Mouse (Mus musculus): Measurements from ENCODE around the gene BC035044. TPM values are rescaled to one million over a fixed set of nuclear protein-coding genes. Genes with fewer than 3 reads are reported as not detected.
"Not testable (repeated sequence)": the region's sequence is repeated elsewhere in the genome, so short reads cannot be mapped to it uniquely, and the experiment has no call there.

BC035044 gene
- polyA plus RNA-seq, 1 experiment from 2014 or later = 0.36 TPM

DNA sequence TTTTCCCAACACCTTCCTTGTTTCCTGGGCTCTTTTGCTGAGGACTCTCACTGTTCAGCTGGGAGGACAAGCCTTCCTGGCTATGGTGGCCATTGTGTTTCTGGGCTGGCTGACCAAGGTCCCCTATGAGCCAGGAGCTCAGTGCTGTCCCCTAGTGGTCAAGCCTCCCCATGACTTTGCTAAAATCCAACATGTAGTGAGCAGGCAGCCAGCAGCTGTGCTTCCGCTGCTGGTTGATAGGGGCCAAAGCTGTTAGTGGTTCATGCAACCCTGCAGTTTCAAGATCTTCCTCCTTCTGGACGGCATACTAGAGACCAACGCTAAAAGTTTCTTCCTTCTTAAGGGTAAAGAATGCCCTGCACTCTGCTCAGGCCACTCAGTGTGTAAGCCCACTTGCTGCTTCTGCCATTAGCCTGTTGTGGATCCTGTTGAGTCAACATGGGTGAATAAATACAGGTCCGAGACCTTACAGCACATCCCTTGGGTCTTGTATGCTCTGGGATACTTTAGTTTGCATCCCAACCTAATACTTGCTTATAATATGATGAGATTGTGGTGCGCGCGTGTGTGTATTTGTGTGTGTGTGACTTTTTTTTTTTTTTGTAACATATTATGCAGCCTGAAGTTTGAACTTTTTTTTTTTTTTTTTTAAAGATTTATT is 45.5 kb downstream of the BC035044 start:
- Histone ChIP-seq H3K9me3 (ENCODE audit: control insufficient read depth, low read length) (no peaks in the 10 kb centered on the region), H3K4me2 (ENCODE audit: low read length) (peak overlapping the region; percentile 19; the same call in 1 of the 2 replicates), H3K27me3 (ENCODE audit: control insufficient read depth, insufficient read depth, low read length) (no peaks in the 10 kb centered on the region), H3K27ac (replicated peaks; ENCODE audit: low read depth, low read length) (0 out of 2 replicates have a peak overlapping the region, but pooled peaks have one; percentile 14), H3K36me3 (ENCODE audit: control insufficient read depth, insufficient read depth, low read length) (no peaks in the 10 kb centered on the region), H3K4me3 (replicated peaks; ENCODE audit: low read depth, low read length) (no peak overlapping the region), H3K4me1 (ENCODE audit: control insufficient read depth, insufficient read depth, low read length) (peaks cover 13% of the 10 kb centered on the region; the same call in 1 of the 2 replicates), H3K9ac (replicated peaks; ENCODE audit: low read length) (no peak overlapping the region)
- DNase-seq = peak; percentile 90
- WGBS = 30% methylated on average over 7 of the region's 7 CpGs
- ATAC-seq (ENCODE audit: low FRiP score, low TSS enrichment) = no peak

DNA sequence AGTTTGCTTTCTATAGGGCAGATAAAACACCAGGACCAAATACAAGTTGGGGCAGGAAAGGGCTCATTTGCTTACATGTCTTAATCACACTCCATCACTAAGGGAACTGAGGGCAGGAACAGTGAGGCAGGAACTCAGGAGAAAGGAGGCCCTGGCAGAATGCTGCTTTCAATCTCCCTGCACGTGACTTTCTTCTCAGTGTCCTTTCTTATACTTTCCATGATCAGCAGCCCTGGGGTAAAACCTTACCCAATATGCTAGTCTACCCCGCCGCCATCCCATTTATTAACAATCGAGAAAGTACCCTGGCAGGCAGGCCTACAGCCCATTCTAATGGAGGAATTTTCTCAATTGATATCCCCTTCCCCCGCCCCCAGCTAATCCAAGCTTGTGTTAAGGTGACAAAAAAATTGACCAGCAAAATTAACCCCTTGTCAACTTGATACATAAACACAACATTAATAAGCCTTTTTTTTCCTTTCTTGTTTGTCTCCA is 46.3 kb downstream of the BC035044 start:
- no peaks in the 10 kb centered on the region for H3K36me3 ChIP-seq (ENCODE audit: control insufficient read depth, insufficient read depth, low read length)
- no peaks in the 10 kb centered on the region for H3K9me3 ChIP-seq (ENCODE audit: control insufficient read depth, low read length)
- peak overlapping the region; percentile 69; the same call in 1 of the 2 replicates for H3K4me2 ChIP-seq (ENCODE audit: low read length)
- H3K27ac ChIP-seq (replicated peaks; ENCODE audit: low read depth, low read length) = no peak overlapping the region
- H3K4me1 ChIP-seq (ENCODE audit: control insufficient read depth, insufficient read depth, low read length) = peaks cover 13% of the 10 kb centered on the region; the same call in 1 of the 2 replicates
- H3K27me3 ChIP-seq (ENCODE audit: control insufficient read depth, insufficient read depth, low read length) = no peaks in the 10 kb centered on the region
- H3K4me3 ChIP-seq (replicated peaks; ENCODE audit: low read depth, low read length) = peak overlapping the region; percentile 68; the same call in 1 of the 2 replicates
- ATAC-seq (ENCODE audit: low FRiP score, low TSS enrichment) (no peak), DNase-seq (no peak)
- 74% methylated on average over 5 of the region's 5 CpGs for WGBS
- H3K9ac ChIP-seq (replicated peaks; ENCODE audit: low read length) = no peak overlapping the region

DNA sequence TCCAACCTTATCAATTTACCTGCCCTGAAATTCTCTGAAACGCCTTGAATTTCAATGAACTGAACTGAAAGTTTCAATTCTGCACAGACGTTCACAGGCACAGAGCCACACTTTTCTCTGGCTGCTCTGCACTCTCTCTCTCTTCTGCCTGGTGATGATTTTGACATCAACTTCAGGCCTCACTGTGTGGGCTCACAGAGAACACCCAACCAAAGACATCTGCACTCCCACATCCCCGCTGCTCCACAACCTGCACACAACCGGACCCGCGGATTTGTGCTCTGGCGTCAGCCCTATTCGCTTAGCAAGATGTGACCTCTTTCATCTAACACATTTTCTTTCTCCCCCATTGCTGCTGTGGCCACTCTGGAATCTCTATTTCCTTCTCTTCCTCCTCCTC is 46.8 kb downstream of the BC035044 start:
- peak overlapping the region; percentile 65; the same call in 1 of the 2 replicates for H3K9ac ChIP-seq (replicated peaks; ENCODE audit: low read length)
- peak overlapping the region; percentile 68 for H3K4me3 ChIP-seq (replicated peaks; ENCODE audit: low read depth, low read length)
- no peak for DNase-seq
- H3K27me3 ChIP-seq (ENCODE audit: control insufficient read depth, insufficient read depth, low read length) = no peaks in the 10 kb centered on the region
- 27% methylated on average over 8 of the region's 8 CpGs for WGBS
- no peaks in the 10 kb centered on the region for H3K9me3 ChIP-seq (ENCODE audit: control insufficient read depth, low read length)
- no peaks in the 10 kb centered on the region for H3K36me3 ChIP-seq (ENCODE audit: control insufficient read depth, insufficient read depth, low read length)
- ATAC-seq (ENCODE audit: low FRiP score, low TSS enrichment) = no peak
- H3K27ac ChIP-seq (replicated peaks; ENCODE audit: low read depth, low read length) = no peak overlapping the region
- peak overlapping the region; percentile 69 for H3K4me2 ChIP-seq (ENCODE audit: low read length)
- peaks cover 13% of the 10 kb centered on the region; the same call in 1 of the 2 replicates for H3K4me1 ChIP-seq (ENCODE audit: control insufficient read depth, insufficient read depth, low read length)

DNA sequence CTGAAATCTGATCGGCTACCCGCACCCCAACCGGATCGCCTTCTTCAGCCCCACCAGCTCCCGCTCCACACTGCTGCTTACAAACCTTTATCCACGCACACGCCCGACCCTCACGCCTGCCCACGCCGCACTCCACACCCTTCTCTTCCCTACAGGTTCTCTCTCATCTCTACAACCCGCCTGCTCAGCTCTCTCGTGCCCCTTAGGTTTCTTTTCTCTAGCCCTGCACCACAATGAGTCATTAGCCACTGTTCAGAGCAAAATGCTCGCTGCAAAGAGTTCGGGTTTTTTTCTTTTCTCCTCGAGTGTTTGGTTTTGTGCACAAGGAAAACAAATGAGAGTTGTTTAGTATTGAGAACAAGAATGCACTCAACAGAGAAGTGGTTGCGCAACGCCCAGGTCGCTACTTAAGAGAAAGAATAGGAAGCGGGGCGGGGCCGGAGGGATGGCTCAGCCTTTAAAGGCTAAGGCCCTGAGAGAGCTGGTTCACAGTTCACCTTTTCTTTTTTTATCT is 47.4 kb downstream of the BC035044 start:
- ATAC-seq (ENCODE audit: low FRiP score, low TSS enrichment) (peak; percentile 43), DNase-seq (peak; percentile 78)
- Histone ChIP-seq H3K36me3 (ENCODE audit: control insufficient read depth, insufficient read depth, low read length) (no peaks in the 10 kb centered on the region), H3K4me1 (ENCODE audit: control insufficient read depth, insufficient read depth, low read length) (peaks cover 13% of the 10 kb centered on the region; the same call in 1 of the 2 replicates), H3K27ac (replicated peaks; ENCODE audit: low read depth, low read length) (peak overlapping the region; percentile 89), H3K27me3 (ENCODE audit: control insufficient read depth, insufficient read depth, low read length) (no peaks in the 10 kb centered on the region), H3K4me3 (replicated peaks; ENCODE audit: low read depth, low read length) (peak overlapping the region; percentile 68), H3K9me3 (ENCODE audit: control insufficient read depth, low read length) (no peaks in the 10 kb centered on the region), H3K4me2 (ENCODE audit: low read length) (peak overlapping the region; percentile 69), H3K9ac (replicated peaks; ENCODE audit: low read length) (peak overlapping the region; percentile 65)
- WGBS = under 1% methylated on average over 22 of the region's 22 CpGs

DNA sequence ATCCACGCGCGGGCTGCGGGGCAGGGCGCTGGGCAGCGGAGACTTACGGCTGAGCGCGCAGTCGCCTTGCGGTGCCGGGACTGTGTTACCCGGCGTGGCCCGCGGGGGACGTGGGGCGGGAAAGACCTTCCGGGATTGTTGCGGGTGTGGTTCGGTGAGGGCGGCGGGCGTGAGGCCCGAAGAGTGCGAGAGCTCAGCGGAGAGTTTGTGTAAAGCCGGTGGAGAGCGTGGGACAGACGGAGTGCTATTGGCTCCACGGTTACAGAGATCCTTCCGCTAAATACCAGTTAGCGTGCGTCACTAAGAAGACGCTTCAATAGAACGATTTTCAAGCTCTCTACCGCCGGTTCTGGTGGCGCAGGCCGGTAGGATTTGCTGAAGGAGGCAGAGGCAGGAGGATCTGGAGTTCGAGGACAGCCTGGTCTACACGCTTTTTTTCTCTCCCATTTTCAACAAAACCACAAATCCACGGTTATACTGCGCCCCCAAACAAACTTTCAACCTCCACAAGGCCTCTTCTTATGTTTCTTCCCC is 47.9 kb downstream of the BC035044 start:
- WGBS = under 1% methylated on average over 44 of the region's 44 CpGs
- DNase-seq (peak; percentile 97), ATAC-seq (ENCODE audit: low FRiP score, low TSS enrichment) (peak; percentile 83)
- peak overlapping the region; percentile 65 for H3K9ac ChIP-seq (replicated peaks; ENCODE audit: low read length)
- peak overlapping the region; percentile 68 for H3K4me3 ChIP-seq (replicated peaks; ENCODE audit: low read depth, low read length)
- H3K4me2 ChIP-seq (ENCODE audit: low read length) = peak overlapping the region; percentile 69
- no peaks in the 10 kb centered on the region for H3K27me3 ChIP-seq (ENCODE audit: control insufficient read depth, insufficient read depth, low read length)
- H3K9me3 ChIP-seq (ENCODE audit: control insufficient read depth, low read length) = no peaks in the 10 kb centered on the region
- no peaks in the 10 kb centered on the region for H3K36me3 ChIP-seq (ENCODE audit: control insufficient read depth, insufficient read depth, low read length)
- peaks cover 13% of the 10 kb centered on the region; the same call in 1 of the 2 replicates for H3K4me1 ChIP-seq (ENCODE audit: control insufficient read depth, insufficient read depth, low read length)
- H3K27ac ChIP-seq (replicated peaks; ENCODE audit: low read depth, low read length) = peak overlapping the region; percentile 89

DNA sequence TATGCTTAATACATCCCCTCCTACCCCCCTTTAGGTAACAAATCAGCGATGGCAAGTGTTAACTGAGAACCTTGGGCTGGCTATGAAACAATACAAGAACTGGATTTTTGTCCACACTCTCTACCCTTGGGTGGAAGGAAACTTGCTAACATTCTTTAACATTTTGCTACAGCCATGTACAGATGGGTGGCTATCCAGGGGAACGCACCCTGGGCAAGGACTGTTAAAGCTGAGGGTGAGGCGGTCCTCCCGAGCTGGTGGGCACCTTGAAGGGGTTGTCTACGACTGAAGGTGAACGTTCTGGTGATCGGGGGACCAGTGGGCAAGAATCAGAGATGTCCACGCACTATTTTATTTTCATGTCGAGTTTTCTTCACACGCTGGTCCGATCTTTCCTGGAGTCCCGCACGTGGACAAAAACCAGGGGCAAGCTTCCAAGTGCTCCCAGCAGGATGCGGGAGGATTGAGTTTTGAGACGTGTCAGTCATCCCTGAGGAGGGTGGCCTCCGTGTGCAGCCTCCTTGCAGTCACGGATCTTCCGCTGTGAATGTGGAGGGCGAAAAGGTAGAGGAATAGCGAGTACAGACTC is 48.5 kb downstream of the BC035044 start:
- no peak for DNase-seq
- Histone ChIP-seq H3K36me3 (ENCODE audit: control insufficient read depth, insufficient read depth, low read length) (no peaks in the 10 kb centered on the region), H3K9me3 (ENCODE audit: control insufficient read depth, low read length) (no peaks in the 10 kb centered on the region), H3K27ac (replicated peaks; ENCODE audit: low read depth, low read length) (peak overlapping the region; percentile 85), H3K4me1 (ENCODE audit: control insufficient read depth, insufficient read depth, low read length) (peaks cover 13% of the 10 kb centered on the region; the same call in 1 of the 2 replicates), H3K9ac (replicated peaks; ENCODE audit: low read length) (peak overlapping the region; percentile 61), H3K4me2 (ENCODE audit: low read length) (peak overlapping the region; percentile 69), H3K27me3 (ENCODE audit: control insufficient read depth, insufficient read depth, low read length) (no peaks in the 10 kb centered on the region), H3K4me3 (replicated peaks; ENCODE audit: low read depth, low read length) (peak overlapping the region; percentile 68)
- WGBS = under 1% methylated on average over 20 of the region's 20 CpGs
- ATAC-seq (ENCODE audit: low FRiP score, low TSS enrichment) = no peak

DNA sequence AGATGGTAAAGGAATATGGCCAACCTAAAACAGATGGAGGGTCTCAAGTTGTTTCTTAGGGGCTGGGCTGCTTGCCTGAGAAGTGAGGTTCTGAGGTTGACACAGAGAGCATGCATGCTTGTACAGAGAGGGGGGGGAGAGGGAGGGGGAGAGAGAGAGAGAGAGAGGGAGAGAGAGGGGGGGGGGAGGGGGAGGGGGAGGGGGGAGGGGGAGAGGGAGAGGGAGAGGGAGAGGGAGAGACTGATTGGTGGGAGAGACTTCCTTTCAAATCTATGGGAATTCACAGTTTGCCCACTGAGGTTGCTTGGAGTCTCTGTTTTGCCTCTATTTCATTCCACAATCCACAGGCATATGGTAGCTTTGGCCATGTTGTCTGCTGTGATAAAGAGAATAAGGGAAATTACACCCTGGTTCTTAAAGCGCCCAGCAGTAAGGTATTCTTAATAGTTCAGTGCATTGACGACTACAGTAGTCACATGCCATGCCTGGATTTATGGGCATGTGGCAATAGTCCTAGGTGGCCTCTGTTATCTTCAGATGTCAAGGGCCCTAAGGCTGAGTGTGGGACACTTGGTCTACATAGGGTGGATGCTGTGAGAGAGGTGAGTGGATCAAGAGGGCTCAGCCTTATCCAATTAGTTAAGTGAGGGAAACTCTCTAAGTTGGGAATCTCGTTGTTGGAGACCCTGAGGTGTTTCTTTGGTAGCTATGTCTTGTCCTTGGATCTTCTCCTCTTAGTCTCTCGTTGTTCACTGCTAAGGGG is 49.4 kb downstream of the BC035044 start:
- Histone ChIP-seq H3K27me3 (ENCODE audit: control insufficient read depth, insufficient read depth, low read length) (no peaks in the 10 kb centered on the region), H3K4me1 (ENCODE audit: control insufficient read depth, insufficient read depth, low read length) (peaks cover 13% of the 10 kb centered on the region; the same call in 1 of the 2 replicates), H3K36me3 (ENCODE audit: control insufficient read depth, insufficient read depth, low read length) (no peaks in the 10 kb centered on the region), H3K4me3 (replicated peaks; ENCODE audit: low read depth, low read length) (peak overlapping the region; percentile 68), H3K27ac (replicated peaks; ENCODE audit: low read depth, low read length) (no peak overlapping the region), H3K9ac (replicated peaks; ENCODE audit: low read length) (no peak overlapping the region; the same call in 1 of the 2 replicates), H3K9me3 (ENCODE audit: control insufficient read depth, low read length) (no peaks in the 10 kb centered on the region), H3K4me2 (ENCODE audit: low read length) (peak overlapping the region; percentile 69)
- ATAC-seq (ENCODE audit: low FRiP score, low TSS enrichment) (no peak), DNase-seq (no peak)
- WGBS = 45% methylated on average over 4 of the region's 4 CpGs

DNA sequence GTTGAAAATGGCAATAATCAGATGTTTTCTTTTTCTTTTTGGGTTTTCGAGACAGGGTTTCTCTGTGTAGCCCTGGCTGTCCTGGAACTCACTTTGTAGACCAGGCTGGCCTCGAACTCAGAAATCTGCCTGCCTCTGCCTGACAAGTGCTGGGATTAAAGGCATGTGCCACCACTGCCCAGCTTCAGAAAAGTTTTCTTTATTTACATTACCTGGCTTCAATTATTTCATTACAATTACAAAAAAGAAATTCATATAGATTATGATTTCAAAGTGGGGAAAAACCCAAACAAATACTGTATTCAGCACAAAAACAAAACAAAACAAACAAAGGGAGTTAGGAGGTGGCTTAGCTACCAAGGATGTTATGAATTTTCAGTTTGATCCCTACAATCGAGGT is 50.3 kb downstream of the BC035044 start:
- not testable (repeated sequence) for H3K9ac ChIP-seq (replicated peaks; ENCODE audit: low read length); DNase-seq; H3K27me3 ChIP-seq (ENCODE audit: control insufficient read depth, insufficient read depth, low read length); H3K9me3 ChIP-seq (ENCODE audit: control insufficient read depth, low read length); H3K4me2 ChIP-seq (ENCODE audit: low read length); H3K36me3 ChIP-seq (ENCODE audit: control insufficient read depth, insufficient read depth, low read length); H3K27ac ChIP-seq (replicated peaks; ENCODE audit: low read depth, low read length); H3K4me3 ChIP-seq (replicated peaks; ENCODE audit: low read depth, low read length); ATAC-seq (ENCODE audit: low FRiP score, low TSS enrichment)
- peaks cover 13% of the 10 kb centered on the region; the same call in 1 of the 2 replicates for H3K4me1 ChIP-seq (ENCODE audit: control insufficient read depth, insufficient read depth, low read length)
- WGBS = 90% methylated on average over 3 of the region's 3 CpGs

All from midbrain, embryonic 14.5 days (tissue).